Comparison of ENCODE assay signal across 19 mouse cellular contexts in genomic region chr5:142911629-142912028, GRCm38 (mm10). TPM values are rescaled to one million over a fixed set of nuclear protein-coding genes. Genes with fewer than 3 reads are reported as not detected.
DNase-seq lines count a peak whose midpoint lies in the region; ATAC-seq and TF ChIP-seq lines count a peak whose summit lies in the region.
"Had no signal": no experiment of that assay in that cellular context is flagged by ENCODE, and none has a peak within 500 bp of the region (broad histone marks: within the 10 kb centered on the region; RNA-seq: fewer than 3 reads in every experiment).

No protein-coding gene starts in this region.

- WGBS in heart, embryonic 10.5 days: 91% methylated on average over 2 of the region's 2 CpGs
- WGBS in liver, embryonic 15.5 days (ENCODE audit: insufficient replicate concordance): 76% methylated on average over 2 of the region's 2 CpGs

- H3K9ac ChIP-seq in liver, embryonic 15.5 days: no peak overlapping the region
- H3K9ac ChIP-seq: embryonic facial prominence, embryonic 15.5 days; hindbrain, embryonic 13.5 days; liver, embryonic 14.5 days; midbrain, embryonic 12.5 days had no signal

- no peak overlapping the region for H3K4me3 ChIP-seq in heart, embryonic 10.5 days
- no peak overlapping the region for H3K4me3 ChIP-seq in liver, embryonic 15.5 days (replicated peaks)
- H3K4me3 ChIP-seq in left cerebral cortex, adult 2 months: no peak overlapping the region
- H3K4me3 ChIP-seq: embryonic facial prominence, embryonic 15.5 days; hindbrain, embryonic 13.5 days; midbrain, embryonic 12.5 days had no signal

- TF ChIP-seq CTCF in left cerebral cortex, adult 2 months (IDR thresholded peaks at IDR 0.05): no peak

- intact Hi-C loops in heart, postnatal 14 days (cut with DNase I): loop anchor here (2.0 kb wide), 1 partner anchor 15 kb away; no protein-coding TSS in a partner anchor
- intact Hi-C loops in left cerebral cortex, adult 2 months (cut with DNase I): no loop called here

- no peak overlapping the region for H3K4me2 ChIP-seq in liver, embryonic 15.5 days
- H3K4me2 ChIP-seq: embryonic facial prominence, embryonic 15.5 days; hindbrain, embryonic 13.5 days; midbrain, embryonic 12.5 days had no signal

- peak overlapping the region; percentile 23; the same call in 1 of the 2 replicates for H3K27ac ChIP-seq in heart, embryonic 10.5 days
- H3K27ac ChIP-seq in liver, embryonic 15.5 days (replicated peaks): peak overlapping the region; percentile 68
- no peak overlapping the region for H3K27ac ChIP-seq in left cerebral cortex, adult 2 months
- H3K27ac ChIP-seq: embryonic facial prominence, embryonic 15.5 days; hindbrain, embryonic 13.5 days; liver, embryonic 14.5 days; midbrain, embryonic 12.5 days had no signal

- H3K27me3 ChIP-seq in heart, embryonic 10.5 days (ENCODE audit: insufficient read depth, poor library complexity, severe bottlenecking): no peaks in the 10 kb centered on the region
- H3K27me3 ChIP-seq in liver, embryonic 15.5 days: no peaks in the 10 kb centered on the region
- H3K27me3 ChIP-seq: embryonic facial prominence, embryonic 15.5 days; hindbrain, embryonic 13.5 days; midbrain, embryonic 12.5 days had no signal

- H3K4me1 ChIP-seq in heart, embryonic 10.5 days: peaks cover 42% of the 10 kb centered on the region
- H3K4me1 ChIP-seq in liver, embryonic 15.5 days (replicated peaks): peaks cover 77% of the 10 kb centered on the region

- no peaks in the 10 kb centered on the region for H3K36me3 ChIP-seq in heart, embryonic 10.5 days
- no peaks in the 10 kb centered on the region for H3K36me3 ChIP-seq in liver, embryonic 15.5 days (replicated peaks)
- H3K36me3 ChIP-seq: embryonic facial prominence, embryonic 15.5 days; hindbrain, embryonic 13.5 days; midbrain, embryonic 12.5 days had no signal

- no peaks in the 10 kb centered on the region for H3K9me3 ChIP-seq in heart, embryonic 10.5 days
- H3K9me3 ChIP-seq in liver, embryonic 15.5 days (replicated peaks): no peaks in the 10 kb centered on the region
- H3K9me3 ChIP-seq: embryonic facial prominence, embryonic 15.5 days; hindbrain, embryonic 13.5 days; midbrain, embryonic 12.5 days had no signal

- no peak for DNase-seq in heart, embryonic 10.5 days (ENCODE audit: low spot score)
- no peak for DNase-seq in heart, postnatal 14 days
- DNase-seq in A20 (ENCODE audit: low read depth, low spot score): peak; percentile 40
- peak; percentile 84 for DNase-seq in R1 (ENCODE audit: low read depth, low spot score)
- DNase-seq in layer of hippocampus, adult 9-10 months (ENCODE audit: low spot score): no peak
- no peak for DNase-seq in left cerebral cortex, adult 2 months (ENCODE audit: extremely low spot score in 1 of 2, low spot score in 2 of 2)
- DNase-seq in adrenal gland, adult 2 months: no peak
- DNase-seq: adrenal gland, postnatal 10 days; cerebellum, adult 8-10 months; gastrocnemius, postnatal 14 days; kidney, adult 18-20 months; lung, postnatal 36 days; right cerebral cortex, postnatal 14 days had no signal

- ATAC-seq in liver, embryonic 15.5 days (ENCODE audit: insufficient read depth): no peak

RNA-seq across cellular contexts. Expression of gene Actb, which starts 5.1 kb away (rescaled TPM):
- polyA plus RNA-seq in heart, embryonic 10.5 days (2016; fragmentation: Nextera tagmentation; extraction: Ambion mirVana): 6,505 and 8,921 TPM in 2 replicates
- 1,000 to 10,000 TPM; 1,025 to 1,358 TPM for total RNA-seq in heart, postnatal 14 days (2021)
- 5,733 and 6,728 TPM in 2 replicates for polyA plus RNA-seq in liver, embryonic 15.5 days (2015; fragmentation: Nextera tagmentation; extraction: Ambion mirVana)
- total RNA-seq in left cerebral cortex, adult 2 months (2021): 1,000 to 10,000 TPM; 2,227 to 2,233 TPM
- total RNA-seq in adrenal gland, adult 2 months (2021): 1,000 to 10,000 TPM; 3,681 to 3,786 TPM
- 3,805 and 4,221 TPM in 2 replicates for polyA plus RNA-seq in adrenal gland, adult 2 months (2012; rRNA removed)

RNA-seq across cellular contexts. Expression of gene Fbxl18, which starts 16.4 kb away (rescaled TPM):
- polyA plus RNA-seq in heart, embryonic 10.5 days (2016; fragmentation: Nextera tagmentation; extraction: Ambion mirVana): 13.4 and 14.6 TPM in 2 replicates
- 1 to 10 TPM; 7.1 to 7.7 TPM for total RNA-seq in heart, postnatal 14 days (2021)
- polyA plus RNA-seq in liver, embryonic 15.5 days (2015; fragmentation: Nextera tagmentation; extraction: Ambion mirVana): 3.3 and 4.2 TPM in 2 replicates
- 10 to 100 TPM; 31.5 to 33.2 TPM for total RNA-seq in left cerebral cortex, adult 2 months (2021)
- total RNA-seq in adrenal gland, adult 2 months (2021): 10 to 100 TPM in 1 of 2 experiments, 1 to 10 TPM in 1; 9.6 to 11.4 TPM
- 42.3 and 44.3 TPM in 2 replicates for polyA plus RNA-seq in adrenal gland, adult 2 months (2012; rRNA removed)

RNA-seq across cellular contexts. Expression of gene Fscn1, which starts 48.5 kb away (rescaled TPM):
- 254 and 329 TPM in 2 replicates for polyA plus RNA-seq in heart, embryonic 10.5 days (2016; fragmentation: Nextera tagmentation; extraction: Ambion mirVana)
- total RNA-seq in heart, postnatal 14 days (2021): 10 to 100 TPM; 47.3 to 68.9 TPM
- polyA plus RNA-seq in liver, embryonic 15.5 days (2015; fragmentation: Nextera tagmentation; extraction: Ambion mirVana): 23.0 and 23.4 TPM in 2 replicates
- total RNA-seq in left cerebral cortex, adult 2 months (2021): 100 to 1,000 TPM; 334 to 344 TPM
- total RNA-seq in adrenal gland, adult 2 months (2021): 10 to 100 TPM; 24.6 to 42.9 TPM
- 129 and 134 TPM in 2 replicates for polyA plus RNA-seq in adrenal gland, adult 2 months (2012; rRNA removed)
- total RNA-seq: MEL had no signal

Comparison
In these comparisons a context has a peak if more than half of its experiments do, and no peak if none do; other contexts are left out.
1. DNase-seq: peak in A20 (single experiment) and R1 (single experiment); none in heart, embryonic 10.5 days (single experiment), heart, postnatal 14 days (0 of 2), layer of hippocampus, adult 9-10 months (single experiment), left cerebral cortex, adult 2 months (0 of 2) and adrenal gland, adult 2 months (single experiment).
2. RNA of gene Fscn1, which starts 48.5 kb away (total RNA-seq): 334 to 344 TPM in left cerebral cortex, adult 2 months; 47.3 to 68.9 TPM in heart, postnatal 14 days and 24.6 to 42.9 TPM in adrenal gland, adult 2 months; every median in the first group is over 4 times any median in the second.